Mouse (Mus musculus): Measurements from ENCODE around the gene Nlgn1. TPM values are rescaled to one million over a fixed set of nuclear protein-coding genes. Genes with fewer than 3 reads are reported as not detected.

Gene Nlgn1
- polyA plus RNA-seq, 1 experiment from 2014 or later: 1.9 TPM

DNA sequence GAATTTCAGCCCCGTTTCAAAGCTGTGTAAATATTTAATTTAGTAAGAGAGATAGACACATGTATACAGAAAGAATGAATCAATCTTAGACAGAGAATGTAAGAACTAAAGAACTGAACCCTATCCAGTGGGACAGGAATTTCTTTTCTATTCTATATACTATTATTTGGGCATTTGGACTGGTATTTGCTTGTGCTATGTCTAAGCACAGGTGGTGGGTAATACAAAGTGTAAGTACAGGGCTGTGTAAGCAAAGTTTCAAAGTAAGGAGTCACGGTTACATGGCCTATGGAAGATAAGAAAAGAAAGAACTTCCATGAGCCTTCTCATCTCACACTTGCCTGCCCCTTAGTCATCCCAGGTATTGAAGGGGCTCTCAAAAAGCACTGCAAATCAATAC lies 624.9 kb downstream of the Nlgn1 start:
- H3K36me3 ChIP-seq: no peaks in the 10 kb centered on the region
- H3K4me1 ChIP-seq: no peaks in the 10 kb centered on the region
- no peak overlapping the region for H3K4me3 ChIP-seq
- DNase-seq (ENCODE audit: low spot score): no peak
- whole genome bisulfite sequencing: 74% methylated on average over 2 of the region's 2 CpGs
- H3K9me3 ChIP-seq (replicated peaks): no peaks in the 10 kb centered on the region
- H3K27me3 ChIP-seq (ENCODE audit: low read depth, poor library complexity, severe bottlenecking): no peaks in the 10 kb centered on the region
- H3K27ac ChIP-seq (replicated peaks): no peak overlapping the region

DNA sequence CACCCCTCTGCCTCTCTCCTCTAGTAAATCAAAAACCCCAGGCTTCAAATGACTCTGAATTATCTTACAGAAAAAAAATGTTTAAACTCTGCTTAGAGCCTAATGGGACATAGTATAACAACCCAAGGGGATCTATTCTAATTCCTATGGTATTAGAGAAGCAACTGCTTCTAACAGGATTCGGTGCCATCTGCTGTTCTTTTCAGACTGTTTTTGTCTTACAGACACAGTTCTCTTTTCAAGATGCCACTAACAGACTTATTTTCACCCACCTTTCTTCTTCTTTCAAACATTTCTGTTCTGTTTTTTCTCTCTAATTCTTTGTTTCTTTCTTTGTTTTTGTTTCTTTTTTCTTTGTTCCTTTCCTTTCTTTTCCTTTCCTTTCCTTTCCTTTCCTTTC lies 635.0 kb downstream of the Nlgn1 start:
- H3K4me3 ChIP-seq: no peak overlapping the region
- H3K36me3 ChIP-seq: no peaks in the 10 kb centered on the region
- H3K9me3 ChIP-seq (replicated peaks): no peaks in the 10 kb centered on the region
- no peak for DNase-seq (ENCODE audit: low spot score)
- H3K27ac ChIP-seq (replicated peaks): no peak overlapping the region
- 76% methylated on average over 1 of the region's 1 CpGs for WGBS
- no peaks in the 10 kb centered on the region for H3K27me3 ChIP-seq (ENCODE audit: low read depth, poor library complexity, severe bottlenecking)
- no peaks in the 10 kb centered on the region for H3K4me1 ChIP-seq

DNA sequence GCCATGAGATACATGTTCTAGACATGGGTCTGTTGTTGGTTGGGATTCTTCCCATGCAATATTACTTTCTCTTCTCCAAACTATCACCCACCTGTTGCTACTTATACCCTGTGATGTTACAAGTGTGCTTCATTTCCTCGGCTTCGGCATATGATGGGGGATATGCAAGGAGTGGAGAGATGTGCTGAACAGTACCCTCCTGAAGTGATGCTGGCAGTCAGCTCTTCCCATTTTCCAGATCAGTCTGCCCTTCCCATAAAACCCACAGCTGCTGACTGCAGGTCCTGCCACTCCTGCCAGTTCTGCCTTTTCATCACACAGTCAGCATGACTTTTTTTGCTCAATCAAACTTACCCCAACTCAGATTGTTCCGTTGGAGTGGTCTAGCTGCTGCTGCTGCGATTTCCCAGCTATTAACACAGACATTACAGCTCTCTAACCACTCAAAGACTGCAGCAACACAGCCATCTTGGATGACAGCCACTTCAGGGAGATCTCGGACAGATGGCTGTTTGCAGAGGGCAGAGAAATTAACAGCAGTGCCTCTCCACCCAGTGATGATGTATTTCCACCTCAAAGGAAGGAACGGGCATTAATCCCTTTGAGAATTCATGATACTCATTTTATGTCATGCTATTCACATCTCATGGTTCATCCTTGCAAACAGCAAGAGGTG lies 643.3 kb downstream of the Nlgn1 start:
- H3K9me3 ChIP-seq (replicated peaks): no peaks in the 10 kb centered on the region
- WGBS: 89% methylated on average over 6 of the region's 6 CpGs
- no peak overlapping the region for H3K27ac ChIP-seq (replicated peaks)
- no peak for DNase-seq (ENCODE audit: low spot score)
- H3K4me1 ChIP-seq: no peaks in the 10 kb centered on the region
- H3K27me3 ChIP-seq (ENCODE audit: low read depth, poor library complexity, severe bottlenecking): no peaks in the 10 kb centered on the region
- no peak overlapping the region for H3K4me3 ChIP-seq
- H3K36me3 ChIP-seq: no peaks in the 10 kb centered on the region

DNA sequence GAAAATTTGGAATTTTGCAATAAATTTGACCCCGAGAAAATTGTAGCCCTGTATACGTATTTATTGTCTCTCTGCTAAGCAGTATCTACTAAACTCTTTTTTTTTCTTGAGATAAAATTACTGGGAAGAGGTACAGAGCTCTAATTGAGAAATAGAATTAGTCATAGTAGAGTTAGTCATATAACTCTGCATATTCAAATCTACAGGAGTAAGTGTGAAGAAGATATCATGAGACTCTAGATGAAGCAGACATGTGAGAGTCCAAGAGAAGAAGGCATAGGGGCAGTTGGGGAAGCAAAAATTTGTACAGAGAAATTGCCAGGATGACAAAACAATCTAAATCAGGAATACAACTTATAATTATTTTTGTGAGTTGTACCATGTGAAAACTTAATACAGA lies 648.6 kb downstream of the Nlgn1 start:
- DNase-seq (ENCODE audit: low spot score): no peak
- 91% methylated on average over 2 of the region's 2 CpGs for WGBS

DNA sequence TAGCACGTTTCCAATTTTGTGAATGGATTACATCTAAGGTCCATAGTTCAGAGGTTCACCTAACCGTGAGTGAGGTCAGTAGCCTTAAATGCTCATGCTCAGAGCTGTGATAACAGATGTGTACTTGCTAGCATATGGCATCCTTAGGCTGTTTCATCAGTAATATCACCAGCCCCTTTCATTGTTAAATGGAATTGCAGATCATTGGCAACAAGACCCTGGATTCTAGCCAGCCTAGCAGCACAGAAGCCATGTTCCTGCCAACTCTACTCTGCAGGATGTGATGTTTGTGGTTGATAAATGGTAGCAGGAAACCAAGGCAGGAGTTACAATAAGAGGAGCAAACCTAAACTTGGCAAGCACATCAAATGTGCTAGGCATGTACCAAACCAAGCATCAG lies 652.9 kb downstream of the Nlgn1 start:
- H3K27me3 ChIP-seq (ENCODE audit: low read depth, poor library complexity, severe bottlenecking): no peaks in the 10 kb centered on the region
- H3K4me1 ChIP-seq: no peaks in the 10 kb centered on the region
- no peaks in the 10 kb centered on the region for H3K36me3 ChIP-seq
- H3K9me3 ChIP-seq (replicated peaks): no peaks in the 10 kb centered on the region
- no peak overlapping the region for H3K27ac ChIP-seq (replicated peaks)
- DNase-seq (ENCODE audit: low spot score): no peak
- WGBS: 89% methylated on average over 2 of the region's 2 CpGs
- H3K4me3 ChIP-seq: no peak overlapping the region

More for the DNA sequence above, 648.6 kb downstream of the Nlgn1 start:
- no peaks in the 10 kb centered on the region for H3K27me3 ChIP-seq (ENCODE audit: low read depth, poor library complexity, severe bottlenecking)
- H3K27ac ChIP-seq (replicated peaks): no peak overlapping the region
- H3K9me3 ChIP-seq (replicated peaks): no peaks in the 10 kb centered on the region
- no peaks in the 10 kb centered on the region for H3K36me3 ChIP-seq
- H3K4me1 ChIP-seq: no peaks in the 10 kb centered on the region
- no peak overlapping the region for H3K4me3 ChIP-seq

DNA sequence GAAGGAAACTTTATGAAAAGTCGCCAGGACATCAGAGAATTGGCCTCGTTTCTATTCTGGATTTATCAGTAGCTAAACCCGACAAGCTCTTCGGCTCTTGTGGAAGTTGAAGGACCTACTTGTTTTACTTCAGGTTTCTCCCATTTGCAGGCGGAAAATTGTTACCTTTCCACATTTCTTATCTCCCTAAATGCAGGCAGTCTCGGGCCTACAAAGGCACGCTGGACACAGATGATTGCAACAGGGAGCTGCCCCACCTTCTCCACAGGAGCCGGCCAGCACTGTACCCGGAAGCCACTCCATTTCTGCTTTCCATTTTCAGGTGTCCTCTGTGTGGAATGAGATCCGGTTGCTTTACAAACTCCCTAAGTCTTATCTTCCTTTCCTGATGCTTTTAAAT lies 656.4 kb downstream of the Nlgn1 start:
- Histone ChIP-seq H3K4me1 (peaks cover 7% of the 10 kb centered on the region; the same call in 1 of the 2 replicates), H3K27ac (replicated peaks) (no peak overlapping the region), H3K27me3 (ENCODE audit: low read depth, poor library complexity, severe bottlenecking) (no peaks in the 10 kb centered on the region), H3K4me3 (no peak overlapping the region), H3K36me3 (no peaks in the 10 kb centered on the region), H3K9me3 (replicated peaks) (no peaks in the 10 kb centered on the region)
- DNase-seq (ENCODE audit: low spot score): no peak
- 88% methylated on average over 10 of the region's 10 CpGs for WGBS

DNA sequence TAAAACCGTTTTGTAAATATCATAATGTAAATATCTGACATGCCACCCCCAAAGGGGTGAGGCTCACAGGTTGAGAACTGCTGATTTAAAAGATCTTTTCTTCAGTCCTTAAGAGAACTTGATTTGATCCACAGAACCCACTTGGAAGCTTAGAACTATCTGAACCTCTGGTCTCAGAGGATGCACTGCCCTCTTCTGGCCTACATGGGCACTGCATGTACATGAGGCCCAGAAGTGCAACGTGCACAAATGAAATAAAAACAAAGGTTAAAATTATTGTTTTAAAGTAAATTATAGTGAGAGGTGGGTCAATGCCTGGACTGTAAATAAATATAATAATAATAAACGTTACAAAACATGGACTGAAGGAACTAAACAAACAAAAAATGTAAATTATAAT lies 657.2 kb downstream of the Nlgn1 start:
- peak; percentile 26 for DNase-seq (ENCODE audit: low spot score)
- no peaks in the 10 kb centered on the region for H3K9me3 ChIP-seq (replicated peaks)
- 62% methylated on average over 3 of the region's 3 CpGs for WGBS
- H3K27ac ChIP-seq (replicated peaks): no peak overlapping the region
- no peak overlapping the region for H3K4me3 ChIP-seq
- peaks cover 7% of the 10 kb centered on the region; the same call in 1 of the 2 replicates for H3K4me1 ChIP-seq
- H3K36me3 ChIP-seq: no peaks in the 10 kb centered on the region
- H3K27me3 ChIP-seq (ENCODE audit: low read depth, poor library complexity, severe bottlenecking): no peaks in the 10 kb centered on the region

DNA sequence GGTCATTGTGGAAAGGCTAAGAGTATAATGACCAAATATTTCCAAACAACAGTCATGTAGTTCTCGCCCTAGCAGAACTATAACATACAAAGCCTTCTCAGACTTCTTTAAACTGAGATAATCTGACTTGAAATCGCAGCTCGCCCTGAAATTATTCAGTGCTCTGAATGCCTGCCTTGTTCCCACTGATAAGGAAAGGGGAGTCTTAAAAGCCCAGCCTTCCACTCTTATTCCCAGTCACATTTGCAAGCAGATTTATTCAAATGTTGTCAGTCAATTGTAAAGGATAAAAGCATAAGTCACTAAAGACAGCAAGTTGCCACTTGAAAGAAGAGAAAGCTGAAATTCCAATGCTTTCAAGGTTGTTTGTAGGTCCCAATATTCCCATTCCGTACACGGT lies 658.9 kb downstream of the Nlgn1 start:
- Histone ChIP-seq H3K36me3 (no peaks in the 10 kb centered on the region), H3K27ac (replicated peaks) (no peak overlapping the region), H3K4me1 (peaks cover 7% of the 10 kb centered on the region; the same call in 1 of the 2 replicates), H3K4me3 (no peak overlapping the region), H3K27me3 (ENCODE audit: low read depth, poor library complexity, severe bottlenecking) (no peaks in the 10 kb centered on the region), H3K9me3 (replicated peaks) (no peaks in the 10 kb centered on the region)
- no peak for DNase-seq (ENCODE audit: low spot score)
- WGBS: 57% methylated on average over 5 of the region's 5 CpGs

DNA sequence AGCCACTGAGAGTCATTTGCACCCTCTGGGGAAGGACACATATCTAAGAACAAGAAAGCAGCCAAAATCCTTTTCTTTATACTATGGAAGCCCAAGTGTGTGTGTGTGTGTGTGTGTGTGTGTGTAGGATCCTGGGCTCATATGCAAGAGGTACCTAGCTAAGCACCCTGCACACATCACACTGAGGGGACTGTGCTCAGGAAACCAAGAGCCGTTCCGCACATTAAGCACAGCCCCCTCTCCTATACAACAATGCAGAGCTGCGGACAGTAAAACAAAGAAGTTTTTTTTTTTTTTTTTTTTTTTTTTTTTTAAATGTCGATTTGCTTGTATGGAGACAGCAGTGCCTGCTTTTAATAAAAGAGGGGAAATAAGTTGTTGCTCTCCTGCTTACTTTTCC lies 659.5 kb downstream of the Nlgn1 start:
- peaks cover 7% of the 10 kb centered on the region; the same call in 1 of the 2 replicates for H3K4me1 ChIP-seq
- 71% methylated on average over 4 of the region's 4 CpGs for WGBS
- H3K36me3 ChIP-seq: no peaks in the 10 kb centered on the region
- H3K4me3 ChIP-seq: no peak overlapping the region
- no peak for DNase-seq (ENCODE audit: low spot score)
- H3K27ac ChIP-seq (replicated peaks): no peak overlapping the region
- no peaks in the 10 kb centered on the region for H3K27me3 ChIP-seq (ENCODE audit: low read depth, poor library complexity, severe bottlenecking)
- no peaks in the 10 kb centered on the region for H3K9me3 ChIP-seq (replicated peaks)

DNA sequence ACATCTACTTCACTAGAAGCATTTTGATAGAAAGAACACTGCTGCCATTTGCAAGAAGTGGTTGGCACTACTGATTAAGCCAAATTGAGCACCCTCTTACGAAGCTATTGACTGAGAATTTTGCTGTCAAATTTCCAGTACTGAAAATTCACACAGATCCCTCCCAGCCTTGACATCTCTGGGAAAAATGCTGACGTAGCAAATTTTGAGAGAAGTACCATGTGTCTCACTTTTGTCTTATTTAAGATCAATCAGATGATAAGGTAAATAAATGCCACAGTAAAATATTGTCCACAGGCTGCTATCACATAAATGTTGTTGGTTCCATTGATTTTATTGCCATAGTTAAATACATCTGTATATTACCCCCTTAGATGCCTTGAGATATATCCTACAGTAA lies 668.8 kb downstream of the Nlgn1 start:
- Histone ChIP-seq H3K4me3 (no peak overlapping the region), H3K27me3 (ENCODE audit: low read depth, poor library complexity, severe bottlenecking) (no peaks in the 10 kb centered on the region), H3K27ac (replicated peaks) (no peak overlapping the region), H3K36me3 (no peaks in the 10 kb centered on the region), H3K9me3 (replicated peaks) (no peaks in the 10 kb centered on the region), H3K4me1 (no peaks in the 10 kb centered on the region)
- 87% methylated on average over 2 of the region's 2 CpGs for WGBS
- no peak for DNase-seq (ENCODE audit: low spot score)

DNA sequence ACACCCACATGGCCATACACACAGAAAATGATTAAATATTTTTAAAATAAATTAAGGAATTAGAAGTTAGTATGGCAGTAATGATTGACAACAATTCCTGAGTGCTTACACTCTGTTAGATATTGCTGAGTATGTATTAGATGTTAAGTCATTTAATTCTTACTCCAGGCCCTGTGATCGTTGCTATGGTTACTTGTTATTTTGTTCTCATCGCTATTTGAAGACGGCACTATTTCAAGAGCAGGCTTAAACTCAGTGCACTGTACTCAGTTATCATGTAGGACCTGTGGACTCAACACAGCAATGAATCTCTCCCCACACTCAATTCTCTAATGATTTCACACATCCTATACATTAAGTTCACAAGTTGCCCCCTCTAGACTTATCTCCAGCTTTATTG lies 672.0 kb downstream of the Nlgn1 start:
- 94% methylated on average over 3 of the region's 3 CpGs for WGBS
- no peak overlapping the region for H3K27ac ChIP-seq (replicated peaks)
- no peak overlapping the region for H3K4me3 ChIP-seq
- no peaks in the 10 kb centered on the region for H3K9me3 ChIP-seq (replicated peaks)
- H3K27me3 ChIP-seq (ENCODE audit: low read depth, poor library complexity, severe bottlenecking): no peaks in the 10 kb centered on the region
- no peak for DNase-seq (ENCODE audit: low spot score)
- H3K4me1 ChIP-seq: no peaks in the 10 kb centered on the region
- no peaks in the 10 kb centered on the region for H3K36me3 ChIP-seq

DNA sequence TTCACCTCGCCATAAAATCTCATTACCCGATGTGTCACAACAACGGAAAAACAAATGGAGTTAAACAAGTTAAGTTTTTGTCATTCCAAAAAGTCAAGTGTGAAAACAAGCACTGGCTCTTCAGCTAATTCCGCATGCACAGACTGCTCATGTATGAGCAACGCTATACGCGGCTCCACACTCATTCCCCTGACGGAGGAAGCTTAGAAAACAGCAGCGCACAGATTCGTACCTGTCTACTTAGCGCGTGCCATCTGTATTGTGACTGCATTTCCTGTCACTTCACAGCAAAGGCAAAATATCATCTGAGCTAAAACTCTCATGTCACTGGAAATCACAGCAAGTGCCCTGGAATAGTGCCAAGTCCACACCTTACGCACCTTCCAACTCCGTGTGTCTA lies 674.3 kb downstream of the Nlgn1 start:
- WGBS: 96% methylated on average over 14 of the region's 14 CpGs
- H3K4me1 ChIP-seq: no peaks in the 10 kb centered on the region
- no peak overlapping the region for H3K27ac ChIP-seq (replicated peaks)
- no peaks in the 10 kb centered on the region for H3K9me3 ChIP-seq (replicated peaks)
- no peaks in the 10 kb centered on the region for H3K27me3 ChIP-seq (ENCODE audit: low read depth, poor library complexity, severe bottlenecking)
- DNase-seq (ENCODE audit: low spot score): no peak
- H3K36me3 ChIP-seq: no peaks in the 10 kb centered on the region
- no peak overlapping the region for H3K4me3 ChIP-seq

DNA sequence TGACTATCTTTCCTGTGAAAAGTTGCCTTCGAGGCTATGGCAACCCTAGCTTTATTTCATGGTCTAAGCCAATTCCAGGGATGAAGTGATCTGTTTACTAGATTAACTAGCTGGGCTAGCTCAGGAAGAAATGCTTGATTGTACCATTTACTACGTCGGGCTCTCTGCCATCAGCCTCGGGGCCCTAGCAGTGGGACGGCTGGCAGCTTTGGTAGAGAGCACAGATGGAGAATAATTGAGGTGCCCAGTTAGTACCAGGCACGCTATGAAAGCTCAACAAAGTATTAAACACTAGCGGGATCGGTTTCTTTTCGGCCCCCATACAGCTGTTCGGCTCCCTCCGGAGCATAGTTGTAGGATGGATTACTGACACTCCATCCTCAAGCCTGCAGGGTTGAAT lies 675.2 kb downstream of the Nlgn1 start:
- DNase-seq (ENCODE audit: low spot score): no peak
- H3K27me3 ChIP-seq (ENCODE audit: low read depth, poor library complexity, severe bottlenecking): no peaks in the 10 kb centered on the region
- 94% methylated on average over 11 of the region's 11 CpGs for WGBS
- H3K27ac ChIP-seq (replicated peaks): no peak overlapping the region
- H3K4me1 ChIP-seq: no peaks in the 10 kb centered on the region
- no peak overlapping the region for H3K4me3 ChIP-seq
- H3K36me3 ChIP-seq: no peaks in the 10 kb centered on the region
- H3K9me3 ChIP-seq (replicated peaks): no peaks in the 10 kb centered on the region

DNA sequence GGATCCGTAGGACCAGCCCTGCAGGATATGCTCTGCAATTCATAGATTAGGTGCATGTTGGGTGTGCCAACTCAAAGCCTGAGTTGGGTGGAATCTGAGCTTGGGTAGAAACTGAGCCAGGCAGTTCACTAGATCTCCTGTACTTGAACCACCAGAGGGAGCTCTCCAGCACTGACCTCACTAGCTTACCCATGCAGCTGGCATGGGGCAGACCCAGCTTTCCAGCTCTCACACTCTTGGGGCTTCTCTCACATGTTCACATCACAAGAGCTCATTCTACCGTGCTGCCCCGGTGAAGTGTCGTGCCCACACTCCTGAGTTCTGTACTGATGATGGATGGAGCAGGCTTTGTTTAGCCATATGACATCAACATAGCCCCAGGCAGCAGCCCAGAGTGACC lies 679.2 kb downstream of the Nlgn1 start:
- H3K4me3 ChIP-seq: no peak overlapping the region
- H3K27ac ChIP-seq (replicated peaks): no peak overlapping the region
- no peaks in the 10 kb centered on the region for H3K4me1 ChIP-seq
- H3K9me3 ChIP-seq (replicated peaks): no peaks in the 10 kb centered on the region
- 81% methylated on average over 4 of the region's 4 CpGs for WGBS
- DNase-seq (ENCODE audit: low spot score): peak; percentile 27
- no peaks in the 10 kb centered on the region for H3K27me3 ChIP-seq (ENCODE audit: low read depth, poor library complexity, severe bottlenecking)
- no peaks in the 10 kb centered on the region for H3K36me3 ChIP-seq
